Mouse (Mus musculus) forebrain, embryonic 10.5 days (tissue): ENCODE data around the gene Tecpr2. TPM values are rescaled to one million over a fixed set of nuclear protein-coding genes. Genes with fewer than 3 reads are reported as not detected.

Experiments
- DNase-seq: peaks from one replicate; pipeline ENCODE4 v3.0.0-alpha.2; 2017; ENCODE audit warnings: low spot score; ENCODE audit errors: extremely low spot score
- H3K27ac ChIP-seq: fragments of 300-500 bp; sonication (generic); 2 replicates; pipeline ENCODE4 v1.5.1; 2016; ENCODE audit warnings: mild to moderate bottlenecking
- H3K27me3 ChIP-seq: fragments of 300-500 bp; sonication (generic); 2 replicates; pipeline ENCODE4 v1.6.1; 2016; ENCODE audit warnings: mild to moderate bottlenecking; ENCODE audit not compliant: poor library complexity, severe bottlenecking
- H3K36me3 ChIP-seq: fragments of 300-500 bp; sonication (generic); replicated peaks from 2 replicates; pipeline ENCODE4 v1.6.1; 2016; ENCODE audit warnings: mild to moderate bottlenecking, moderate library complexity
- H3K4me1 ChIP-seq: fragments of 300-500 bp; sonication (generic); 2 replicates; pipeline ENCODE4 v1.6.1; 2016
- H3K4me3 ChIP-seq: fragments of 300-500 bp; sonication (generic); 2 replicates; pipeline ENCODE4 v1.5.1; 2016; ENCODE audit warnings: mild to moderate bottlenecking, moderate library complexity
- H3K9me3 ChIP-seq: fragments of 300-500 bp; sonication (generic); 2 replicates; pipeline ENCODE4 v1.6.1; 2016; ENCODE audit warnings: mild to moderate bottlenecking, moderate library complexity
- WGBS: fragments of 180-500 bp; shearing (Covaris S2); methylation state at CpG from one replicate; pipeline ENCODE4 v1.1.7; 2016; 5-methylcytosine and 5-hydroxymethylcytosine counted together
- polyA plus RNA-seq: library from polyadenylated mRNA; unstranded; fragments of >200 nt; fragmentation: Nextera tagmentation; extraction: Ambion mirVana; gene quantifications from 2 replicates; pipeline ENCODE4 v1.2.1, GENCODE M21; 2016

Gene Tecpr2
- 6.6 and 7.2 TPM in 2 replicates for polyA plus RNA-seq

GRCm38 (mm10) chr12:110889036-110890020, at the start of gene Tecpr2, which contains the start of gene Cinp:
Gene Tecpr2, plus strand, starts transcription at chr12:110889264.
Gene Cinp, minus strand, starts transcription at chr12:110889145.
- under 1% methylated on average over 73 of the region's 74 CpGs for WGBS
- H3K27ac ChIP-seq = peak within 1 kb of the TSS; percentile 94
- peak; percentile 97 for DNase-seq
- H3K36me3 ChIP-seq = peaks cover 12% of the 10 kb centered on the region
- no peaks in the 10 kb centered on the region for H3K9me3 ChIP-seq
- no peaks in the 10 kb centered on the region for H3K27me3 ChIP-seq
- H3K4me1 ChIP-seq = peaks cover 23% of the 10 kb centered on the region
- H3K4me3 ChIP-seq = peak within 1 kb of the TSS; percentile 76

DNA sequence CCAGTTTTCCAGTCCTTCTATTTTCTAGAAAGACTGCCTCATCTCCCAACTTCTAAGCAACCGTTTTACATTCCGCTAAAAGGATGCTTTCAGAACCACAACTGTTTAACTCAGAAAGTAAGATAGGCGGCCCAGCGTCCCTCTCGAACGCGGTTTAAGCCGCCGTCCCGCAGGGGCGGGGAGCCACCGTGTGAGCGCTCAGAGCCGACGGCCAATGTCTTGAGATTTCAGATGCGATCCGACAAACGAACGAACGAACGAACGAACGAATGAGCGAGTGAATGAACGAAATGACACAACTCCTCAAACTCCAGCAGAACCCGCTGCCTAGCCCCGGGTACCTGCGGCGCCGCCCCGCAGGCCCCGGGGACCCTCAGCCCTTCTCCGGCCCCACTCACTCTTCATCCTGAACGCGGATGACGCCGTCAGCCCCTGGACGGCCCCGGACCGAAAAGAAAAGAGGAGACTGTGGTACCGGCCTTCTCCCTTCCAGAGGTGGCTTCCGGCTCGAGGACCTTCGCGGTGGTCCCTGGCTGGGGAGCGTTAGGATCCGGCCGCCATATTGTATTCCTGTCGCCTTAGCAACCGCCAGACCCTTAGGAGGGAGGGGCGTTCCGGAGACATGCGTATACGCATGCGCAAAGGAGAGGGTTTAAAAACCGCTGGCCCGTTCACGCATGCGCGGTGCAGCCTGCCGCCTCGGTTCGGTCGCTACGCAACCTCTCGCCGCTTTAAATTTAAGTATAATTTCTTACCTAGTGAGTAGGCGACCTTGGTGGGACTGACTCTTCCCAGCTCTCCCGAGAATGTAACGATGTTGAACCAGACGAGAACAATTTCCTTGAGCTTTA, 48.5 kb upstream of the Tecpr2 start, which contains the start of gene Mok:
Gene Mok (minus strand): TSS at position 592 of the 851 bp plus-strand sequence.
- under 1% methylated on average over 71 of the region's 71 CpGs for WGBS

DNA sequence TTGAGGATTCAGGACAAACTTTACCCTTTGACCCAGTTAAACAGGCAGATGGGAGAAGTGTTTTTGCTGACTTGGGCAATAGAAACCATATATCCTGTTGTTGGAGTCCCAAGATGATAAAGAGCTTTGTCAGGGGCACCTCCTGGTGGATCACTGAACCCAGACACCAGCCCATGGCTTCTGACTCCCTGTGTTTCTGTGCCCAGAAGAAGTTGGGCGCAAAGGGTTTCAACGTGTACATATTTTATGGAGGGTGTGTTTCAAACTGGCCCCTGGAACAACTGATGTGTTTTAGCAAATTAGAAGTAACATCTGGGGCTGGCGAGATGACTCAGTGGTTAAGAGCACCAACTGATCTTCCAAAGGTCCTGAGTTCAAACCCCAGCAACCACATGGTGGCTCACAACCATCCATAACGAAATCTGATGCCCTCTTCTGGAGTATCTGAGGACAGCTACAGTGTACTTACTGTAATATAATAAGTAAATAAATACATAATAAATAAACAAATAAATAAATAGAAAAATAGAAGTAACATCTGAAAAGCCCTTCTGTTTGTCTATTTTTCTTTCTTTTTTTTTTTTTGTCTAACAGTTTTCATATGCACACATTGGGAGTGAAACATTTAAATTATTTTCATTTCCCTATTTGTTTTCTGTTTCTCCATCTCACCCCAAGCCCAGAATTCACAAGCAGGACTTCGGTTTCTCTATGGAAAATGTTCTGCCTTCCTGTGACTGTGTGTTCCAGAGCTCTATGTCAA, 47.2 kb upstream of the Tecpr2 start:
- no peak for DNase-seq
- no peak overlapping the region for H3K27ac ChIP-seq
- no peaks in the 10 kb centered on the region for H3K9me3 ChIP-seq
- H3K4me1 ChIP-seq = peaks cover 56% of the 10 kb centered on the region
- no peaks in the 10 kb centered on the region for H3K36me3 ChIP-seq
- 74% methylated on average over 5 of the region's 5 CpGs for WGBS
- peaks cover 44% of the 10 kb centered on the region for H3K27me3 ChIP-seq
- H3K4me3 ChIP-seq = no peak overlapping the region

More for the DNA sequence above, 48.5 kb upstream of the Tecpr2 start, which contains the start of gene Mok:
- H3K36me3 ChIP-seq = no peaks in the 10 kb centered on the region
- peak; percentile 97 for DNase-seq
- H3K4me3 ChIP-seq = peak within 1 kb of the TSS; percentile 74
- H3K9me3 ChIP-seq = no peaks in the 10 kb centered on the region
- H3K27me3 ChIP-seq = peaks cover 31% of the 10 kb centered on the region
- peaks cover 55% of the 10 kb centered on the region for H3K4me1 ChIP-seq
- H3K27ac ChIP-seq = peak within 1 kb of the TSS; percentile 80

DNA sequence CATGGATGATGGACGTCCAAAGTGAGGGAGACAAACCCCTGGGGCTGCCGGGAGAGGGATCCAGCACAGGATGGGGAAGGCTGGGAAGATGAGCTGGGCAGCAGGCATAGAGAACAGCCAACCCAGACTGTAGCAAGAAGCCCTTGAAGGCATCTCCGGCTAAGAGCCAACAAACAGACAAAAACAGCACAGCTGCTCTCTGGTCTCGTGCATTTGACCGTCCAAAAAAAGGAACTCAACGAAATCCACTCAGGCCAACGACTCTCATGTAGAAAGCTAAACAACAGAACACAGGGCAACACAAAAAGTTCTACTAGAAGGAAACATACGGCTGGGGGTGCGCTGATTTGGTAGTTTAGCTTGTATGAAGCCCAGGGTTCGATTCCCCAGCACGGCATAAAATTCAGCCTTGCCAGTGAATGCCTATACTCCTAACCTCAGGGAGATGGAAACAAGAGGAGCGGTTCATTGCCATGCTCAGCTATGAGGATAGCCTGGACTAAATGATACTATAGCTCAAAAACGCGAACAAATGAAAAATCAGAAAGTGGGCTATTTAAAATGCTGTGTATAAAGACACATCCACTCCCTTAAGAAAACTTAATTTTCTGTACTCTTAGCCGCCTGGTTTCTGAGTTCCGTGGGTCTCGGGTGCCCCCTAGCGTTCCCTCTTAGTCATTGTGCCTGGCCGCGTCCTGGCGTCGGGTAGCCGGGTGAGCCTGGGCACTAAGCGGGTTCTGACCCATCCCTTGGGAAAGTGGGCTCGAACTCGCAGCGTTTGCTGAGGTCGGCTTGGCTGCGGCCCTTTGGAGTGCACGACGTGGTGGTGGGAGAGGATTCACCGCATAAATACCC, 45.6 kb upstream of the Tecpr2 start:
- Histone ChIP-seq H3K27me3 (peaks cover 58% of the 10 kb centered on the region), H3K4me1 (peaks cover 45% of the 10 kb centered on the region), H3K36me3 (no peaks in the 10 kb centered on the region), H3K9me3 (no peaks in the 10 kb centered on the region), H3K4me3 (peak overlapping the region; percentile 59), H3K27ac (no peak overlapping the region)
- 21% methylated on average over 32 of the region's 32 CpGs for WGBS
- DNase-seq = peak; percentile 87

- Histone ChIP-seq H3K4me1 (peaks cover 48% of the 10 kb centered on the region), H3K9me3 (no peaks in the 10 kb centered on the region), H3K27me3 (peaks cover 57% of the 10 kb centered on the region), H3K4me3 (peak overlapping the region; percentile 59), H3K27ac (peak overlapping the region; percentile 62), H3K36me3 (no peaks in the 10 kb centered on the region)
- WGBS = 1% methylated on average over 42 of the region's 42 CpGs
- DNase-seq = no peak
These were observed 44.6 kb upstream of the Tecpr2 start for GRCm38 (mm10) chr12:110844227-110845130.

DNA sequence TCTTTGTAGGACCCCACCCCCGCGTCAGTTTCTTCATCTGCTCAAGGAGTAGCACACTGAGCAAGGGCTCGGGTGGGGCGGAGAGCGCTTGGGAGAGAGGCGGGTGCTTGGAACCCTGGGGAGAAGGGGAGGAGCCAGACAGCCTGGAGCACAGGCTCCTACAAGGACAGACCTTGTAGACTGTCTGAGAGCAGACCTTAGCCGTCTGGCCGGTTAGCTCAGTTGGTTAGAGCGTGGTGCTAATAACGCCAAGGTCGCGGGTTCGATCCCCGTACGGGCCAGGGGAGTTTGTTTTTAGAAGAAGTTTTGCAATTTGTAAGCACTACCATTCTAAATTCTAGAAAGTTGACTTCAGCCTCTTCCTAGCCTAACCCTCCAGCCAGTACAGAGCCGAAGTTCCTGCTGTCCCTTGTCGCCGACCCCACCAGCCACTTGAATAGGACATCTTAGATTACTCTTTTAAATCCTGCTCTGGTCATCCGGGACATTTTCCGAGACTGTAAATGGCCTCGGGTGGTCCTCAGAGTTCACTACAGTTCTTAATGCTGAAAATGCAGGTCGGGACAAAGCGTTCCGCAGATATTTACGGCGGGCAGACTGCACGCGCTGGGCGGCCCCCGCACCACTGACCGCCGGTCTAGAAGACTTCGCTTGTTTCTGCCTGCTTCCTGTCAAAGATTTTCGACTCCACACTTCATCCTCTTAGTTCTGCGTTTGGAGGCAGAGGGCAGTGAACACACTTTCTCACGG, 43.8 kb upstream of the Tecpr2 start:
- H3K27me3 ChIP-seq = peaks cover 52% of the 10 kb centered on the region
- peak; percentile 94 for DNase-seq
- WGBS = under 1% methylated on average over 36 of the region's 36 CpGs
- H3K4me3 ChIP-seq = peak overlapping the region; percentile 59
- peak overlapping the region; percentile 62 for H3K27ac ChIP-seq
- H3K9me3 ChIP-seq = no peaks in the 10 kb centered on the region
- H3K36me3 ChIP-seq = no peaks in the 10 kb centered on the region
- H3K4me1 ChIP-seq = peaks cover 45% of the 10 kb centered on the region

DNA sequence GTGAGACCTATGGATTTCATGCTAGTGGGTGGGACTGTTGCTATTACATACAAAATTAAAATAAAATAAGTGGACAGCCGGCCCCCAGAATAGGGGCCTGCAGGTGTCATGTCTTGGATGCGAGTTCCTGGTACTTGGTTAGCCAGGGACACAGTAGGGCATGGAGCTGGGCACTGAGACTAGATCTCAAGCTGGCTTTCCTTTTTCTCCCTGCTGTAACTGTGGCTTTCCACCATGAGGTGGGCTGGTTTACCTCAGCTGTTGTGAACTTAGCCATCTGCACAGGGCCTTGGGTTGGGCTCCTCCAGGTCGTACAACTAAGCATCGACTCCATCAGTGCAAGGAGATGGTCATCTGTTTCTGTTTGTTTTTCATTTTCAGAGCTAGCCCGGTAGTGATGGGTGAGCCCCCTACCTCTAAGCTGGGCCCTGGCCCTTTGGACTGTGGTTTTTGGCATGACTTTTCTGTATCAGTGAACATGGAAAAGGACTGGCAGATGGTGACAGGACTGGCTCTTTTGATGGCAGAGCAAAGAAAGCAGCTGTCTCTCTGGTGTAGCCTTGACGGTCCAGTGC, 42.8 kb upstream of the Tecpr2 start:
- no peak overlapping the region for H3K27ac ChIP-seq
- DNase-seq = no peak
- no peaks in the 10 kb centered on the region for H3K9me3 ChIP-seq
- peaks cover 52% of the 10 kb centered on the region for H3K27me3 ChIP-seq
- no peaks in the 10 kb centered on the region for H3K36me3 ChIP-seq
- 73% methylated on average over 6 of the region's 6 CpGs for WGBS
- peaks cover 52% of the 10 kb centered on the region for H3K4me1 ChIP-seq
- H3K4me3 ChIP-seq = peak overlapping the region; percentile 59

- Histone ChIP-seq H3K9me3 (no peaks in the 10 kb centered on the region), H3K27me3 (peaks cover 35% of the 10 kb centered on the region), H3K27ac (peak within 1 kb of the TSS; percentile 92), H3K4me1 (peaks cover 41% of the 10 kb centered on the region), H3K4me3 (peak within 1 kb of the TSS; percentile 90), H3K36me3 (peaks cover 3% of the 10 kb centered on the region; the same call in 1 of the 2 replicates)
- peak; percentile 87 for DNase-seq
- WGBS = under 1% methylated on average over 89 of the region's 89 CpGs
These were observed 38.8 kb upstream of the Tecpr2 start, which contains the start of gene Zfp839 for GRCm38 (mm10) chr12:110850010-110850928. Gene Zfp839, plus strand, starts transcription at chr12:110850253.

- Histone ChIP-seq H3K9me3 (no peaks in the 10 kb centered on the region), H3K4me3 (peak overlapping the region; percentile 90), H3K4me1 (peaks cover 35% of the 10 kb centered on the region), H3K27me3 (peaks cover 29% of the 10 kb centered on the region), H3K36me3 (peaks cover 9% of the 10 kb centered on the region), H3K27ac (peak overlapping the region; percentile 92)
- no peak for DNase-seq
- WGBS = 21% methylated on average over 9 of the region's 9 CpGs
These were observed 38.2 kb upstream of the Tecpr2 start for GRCm38 (mm10) chr12:110850929-110851256.
